Mouse (Mus musculus) liver, embryonic 12.5 days (tissue): Measurements from ENCODE around the gene Grm2. TPM values are rescaled to one million over a fixed set of nuclear protein-coding genes. Genes with fewer than 3 reads are reported as not detected.
A peak's percentile ranks its signal among the peaks of the same experiment; 100 is the strongest.

Experiments used
- ATAC-seq: fragments of 200-750 bp; cut with Nextera tagmentation; 2 replicates; pipeline ENCODE4 v1.8.0; 2017; ENCODE audit warnings: moderate number of reproducible peaks, mild to moderate bottlenecking, moderate library complexity
- H3K27ac ChIP-seq: fragments of 300-500 bp; sonication (generic); 2 replicates; pipeline ENCODE4 v1.5.1; 2016; ENCODE audit warnings: mild to moderate bottlenecking
- H3K27me3 ChIP-seq: fragments of 300-500 bp; sonication (generic); replicated peaks from 2 replicates; pipeline ENCODE4 v1.6.1; 2016; ENCODE audit warnings: mild to moderate bottlenecking, moderate library complexity
- H3K36me3 ChIP-seq: fragments of 300-500 bp; sonication (generic); 2 replicates; pipeline ENCODE4 v1.6.1; 2016; ENCODE audit warnings: mild to moderate bottlenecking, moderate library complexity
- H3K4me1 ChIP-seq: fragments of 300-500 bp; sonication (generic); 2 replicates; pipeline ENCODE4 v1.6.1; 2016
- H3K4me2 ChIP-seq: fragments of 300-500 bp; sonication (generic); 2 replicates; pipeline ENCODE4 v1.6.1; 2016; ENCODE audit warnings: mild to moderate bottlenecking, moderate library complexity
- H3K4me3 ChIP-seq: fragments of 300-500 bp; sonication (generic); 2 replicates; pipeline ENCODE4 v1.5.1; 2016; ENCODE audit warnings: mild to moderate bottlenecking, moderate library complexity
- H3K9ac ChIP-seq: fragments of 300-500 bp; sonication (generic); 2 replicates; pipeline ENCODE4 v1.6.1; 2016; ENCODE audit warnings: mild to moderate bottlenecking, moderate library complexity
- H3K9me3 ChIP-seq: fragments of 300-500 bp; sonication (generic); replicated peaks from 2 replicates; pipeline ENCODE4 v1.6.1; 2016; ENCODE audit warnings: mild to moderate bottlenecking, moderate library complexity
- WGBS: fragments of 180-500 bp; shearing (Covaris S2); methylation state at CpG from one replicate; pipeline ENCODE4 v1.1.7; 2016; ENCODE audit not compliant: insufficient replicate concordance; 5-methylcytosine and 5-hydroxymethylcytosine counted together
- polyA plus RNA-seq: library from polyadenylated mRNA; unstranded; fragments of >200 nt; fragmentation: Nextera tagmentation; extraction: Ambion mirVana; gene quantifications from 2 replicates; pipeline ENCODE4 v1.2.1, GENCODE M21; 2016

Grm2 gene
- not detected in 2 replicates for polyA plus RNA-seq

- Histone ChIP-seq H3K4me1 (no peaks in the 10 kb centered on the region), H3K27me3 (peaks cover 51% of the 10 kb centered on the region)
These were observed at the start of gene Grm2 for GRCm38 (mm10) chr9:106655884-106656720. TSS of gene Grm2 (minus strand) at chr9:106656082.

GRCm38 (mm10) chr9:106692973-106693481 lies 37.1 kb upstream of the Grm2 start:
- ATAC-seq: no peak

More at GRCm38 (mm10) chr9:106655884-106656720, at the start of gene Grm2:
- Histone ChIP-seq H3K9ac (no peak within 1 kb of the TSS), H3K36me3 (peaks cover 33% of the 10 kb centered on the region), H3K9me3 (no peaks in the 10 kb centered on the region), H3K4me2 (peak within 1 kb of the TSS; percentile 65), H3K27ac (no peak within 1 kb of the TSS), H3K4me3 (peak within 1 kb of the TSS; percentile 29)
- WGBS: 4% methylated on average over 40 of the region's 44 CpGs
- peak; percentile 52; the same call in 1 of the 2 replicates for ATAC-seq

GRCm38 (mm10) chr9:106688834-106689233 lies 33.0 kb upstream of the Grm2 start:
- ATAC-seq: no peak
- no peak overlapping the region for H3K4me2 ChIP-seq
- no peaks in the 10 kb centered on the region for H3K27me3 ChIP-seq
- WGBS: 74% methylated on average over 8 of the region's 8 CpGs
- H3K27ac ChIP-seq: no peak overlapping the region
- peaks cover 15% of the 10 kb centered on the region for H3K36me3 ChIP-seq
- H3K4me1 ChIP-seq: peaks cover 34% of the 10 kb centered on the region
- H3K4me3 ChIP-seq: no peak overlapping the region
- H3K9ac ChIP-seq: no peak overlapping the region
- H3K9me3 ChIP-seq: no peaks in the 10 kb centered on the region

More at GRCm38 (mm10) chr9:106692973-106693481, 37.1 kb upstream of the Grm2 start:
- H3K27me3 ChIP-seq: no peaks in the 10 kb centered on the region
- no peak overlapping the region for H3K27ac ChIP-seq
- no peaks in the 10 kb centered on the region for H3K4me1 ChIP-seq
- peaks cover 45% of the 10 kb centered on the region for H3K36me3 ChIP-seq
- H3K9ac ChIP-seq: no peak overlapping the region
- no peak overlapping the region for H3K4me2 ChIP-seq
- H3K9me3 ChIP-seq: no peaks in the 10 kb centered on the region
- H3K4me3 ChIP-seq: no peak overlapping the region
- WGBS: 83% methylated on average over 11 of the region's 11 CpGs

GRCm38 (mm10) chr9:106686983-106687650 lies 31.2 kb upstream of the Grm2 start:
- Histone ChIP-seq H3K9ac (no peak overlapping the region), H3K27me3 (no peaks in the 10 kb centered on the region), H3K4me3 (no peak overlapping the region), H3K4me2 (peak overlapping the region; percentile 36), H3K36me3 (no peaks in the 10 kb centered on the region), H3K27ac (no peak overlapping the region), H3K9me3 (no peaks in the 10 kb centered on the region), H3K4me1 (peaks cover 34% of the 10 kb centered on the region)
- ATAC-seq: peak; percentile 48
- WGBS: 33% methylated on average over 8 of the region's 8 CpGs

- Histone ChIP-seq H3K9me3 (no peaks in the 10 kb centered on the region), H3K4me3 (peak within 1 kb of the TSS; percentile 72), H3K9ac (peak within 1 kb of the TSS; percentile 78), H3K27me3 (no peaks in the 10 kb centered on the region), H3K4me2 (peak within 1 kb of the TSS; percentile 99), H3K27ac (peak within 1 kb of the TSS; percentile 49), H3K4me1 (peaks cover 34% of the 10 kb centered on the region), H3K36me3 (peaks cover 7% of the 10 kb centered on the region; the same call in 1 of the 2 replicates)
- under 1% methylated on average over 76 of the region's 86 CpGs for WGBS
- peak; percentile 84 for ATAC-seq
These were observed 29.6 kb upstream of the Grm2 start, which contains the start of gene Tex264 for GRCm38 (mm10) chr9:106685249-106686101. TSS of gene Tex264 (minus strand) at chr9:106685927.

- peak overlapping the region; percentile 99 for H3K4me2 ChIP-seq
- WGBS: 5% methylated on average over 11 of the region's 14 CpGs
- H3K27me3 ChIP-seq: no peaks in the 10 kb centered on the region
- peaks cover 34% of the 10 kb centered on the region for H3K4me1 ChIP-seq
- peak; percentile 4 for ATAC-seq
- H3K9me3 ChIP-seq: no peaks in the 10 kb centered on the region
- H3K36me3 ChIP-seq: peaks cover 13% of the 10 kb centered on the region; the same call in 1 of the 2 replicates
- peak overlapping the region; percentile 78 for H3K9ac ChIP-seq
- peak overlapping the region; percentile 72 for H3K4me3 ChIP-seq
- peak overlapping the region; percentile 49; the same call in 1 of the 2 replicates for H3K27ac ChIP-seq
These were observed 29.0 kb upstream of the Grm2 start for GRCm38 (mm10) chr9:106684918-106685248.

- Histone ChIP-seq H3K4me1 (peaks cover 34% of the 10 kb centered on the region), H3K27ac (0 out of 2 replicates have a peak overlapping the region, but pooled peaks have one; percentile 49), H3K27me3 (no peaks in the 10 kb centered on the region), H3K9ac (peak overlapping the region; percentile 78), H3K36me3 (peaks cover 19% of the 10 kb centered on the region), H3K4me2 (peak overlapping the region; percentile 99), H3K4me3 (peak overlapping the region; percentile 72), H3K9me3 (no peaks in the 10 kb centered on the region)
- WGBS: 41% methylated on average over 6 of the region's 6 CpGs
- ATAC-seq: no peak
These were observed 28.4 kb upstream of the Grm2 start for GRCm38 (mm10) chr9:106684093-106684872.

- WGBS: 85% methylated on average over 9 of the region's 9 CpGs
- ATAC-seq: no peak
These were observed 25.1 kb upstream of the Grm2 start for GRCm38 (mm10) chr9:106681026-106681425.

GRCm38 (mm10) chr9:106678242-106678641 lies 22.4 kb upstream of the Grm2 start:
- 73% methylated on average over 4 of the region's 4 CpGs for WGBS

More at GRCm38 (mm10) chr9:106681026-106681425, 25.1 kb upstream of the Grm2 start:
- H3K27ac ChIP-seq: no peak overlapping the region
- no peak overlapping the region for H3K4me3 ChIP-seq
- no peak overlapping the region for H3K9ac ChIP-seq
- no peaks in the 10 kb centered on the region for H3K9me3 ChIP-seq
- H3K36me3 ChIP-seq: peaks cover 34% of the 10 kb centered on the region
- H3K27me3 ChIP-seq: no peaks in the 10 kb centered on the region
- H3K4me1 ChIP-seq: peaks cover 20% of the 10 kb centered on the region
- no peak overlapping the region for H3K4me2 ChIP-seq

GRCm38 (mm10) chr9:106677702-106678101 lies 21.8 kb upstream of the Grm2 start:
- Histone ChIP-seq H3K9me3 (no peaks in the 10 kb centered on the region), H3K27ac (no peak overlapping the region), H3K36me3 (peaks cover 43% of the 10 kb centered on the region), H3K4me2 (no peak overlapping the region), H3K27me3 (no peaks in the 10 kb centered on the region), H3K4me1 (peaks cover 19% of the 10 kb centered on the region), H3K4me3 (no peak overlapping the region), H3K9ac (no peak overlapping the region)
- no peak for ATAC-seq
- 72% methylated on average over 5 of the region's 5 CpGs for WGBS

More at GRCm38 (mm10) chr9:106678242-106678641, 22.4 kb upstream of the Grm2 start:
- Histone ChIP-seq H3K4me1 (peaks cover 18% of the 10 kb centered on the region), H3K27ac (no peak overlapping the region), H3K9me3 (no peaks in the 10 kb centered on the region), H3K27me3 (no peaks in the 10 kb centered on the region), H3K36me3 (peaks cover 38% of the 10 kb centered on the region), H3K4me3 (no peak overlapping the region), H3K4me2 (no peak overlapping the region), H3K9ac (no peak overlapping the region)
- ATAC-seq: no peak
